Mouse (Mus musculus) central nervous system, embryonic 18 days (tissue): ENCODE results near the gene Cnn2. TPM values are rescaled to one million over a fixed set of nuclear protein-coding genes. Genes with fewer than 3 reads are reported as not detected.

Source experiments
- polyA plus RNA-seq: library from polyadenylated mRNA; depleted of rRNA; stranded (reverse); fragments of >200 nt; gene quantifications from 2 replicates; pipeline ENCODE4 v1.2.3, GENCODE M21; 2012; rRNA removed

Cnn2 gene
- polyA plus RNA-seq, result 18.9 and 19.8 TPM in 2 replicates

DNA sequence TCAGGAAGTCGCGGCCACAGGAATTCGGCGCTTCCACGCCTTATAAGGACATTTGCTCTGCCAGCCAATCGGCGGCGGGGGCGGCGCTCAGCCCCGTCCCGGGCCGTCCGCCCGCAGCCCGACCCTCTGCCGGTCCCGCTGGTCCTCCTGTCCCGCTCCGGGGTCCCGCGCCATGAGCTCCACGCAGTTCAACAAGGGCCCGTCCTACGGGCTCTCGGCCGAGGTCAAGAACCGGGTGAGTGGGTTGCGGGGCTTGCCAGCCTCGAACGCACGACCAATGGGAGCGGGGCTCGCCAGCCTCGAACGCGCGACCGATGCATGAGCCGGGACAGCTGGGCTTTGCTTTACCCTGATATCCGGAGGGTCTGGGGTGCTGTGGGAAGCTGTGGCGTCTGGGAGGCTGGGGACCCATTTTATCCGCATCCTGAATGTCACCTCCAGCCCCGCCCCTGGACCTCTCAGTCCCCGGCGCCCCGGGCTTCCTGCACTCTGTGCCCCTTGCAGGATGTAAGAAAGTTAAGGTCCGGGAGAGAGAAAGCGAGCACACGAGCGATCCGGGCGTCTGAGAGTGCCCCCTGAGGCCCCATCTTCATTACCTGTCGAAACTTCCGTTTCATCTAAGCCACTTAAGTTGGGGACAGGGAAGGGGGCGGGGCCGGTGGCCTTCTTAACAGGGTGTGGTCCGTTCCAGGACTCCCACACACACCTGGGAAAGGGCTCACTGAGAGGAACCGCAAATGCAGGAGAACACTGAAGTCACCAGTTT, at the start of gene Cnn2:
Gene Cnn2, plus strand, starts transcription at position 79 of the 766 bp plus-strand sequence.

DNA sequence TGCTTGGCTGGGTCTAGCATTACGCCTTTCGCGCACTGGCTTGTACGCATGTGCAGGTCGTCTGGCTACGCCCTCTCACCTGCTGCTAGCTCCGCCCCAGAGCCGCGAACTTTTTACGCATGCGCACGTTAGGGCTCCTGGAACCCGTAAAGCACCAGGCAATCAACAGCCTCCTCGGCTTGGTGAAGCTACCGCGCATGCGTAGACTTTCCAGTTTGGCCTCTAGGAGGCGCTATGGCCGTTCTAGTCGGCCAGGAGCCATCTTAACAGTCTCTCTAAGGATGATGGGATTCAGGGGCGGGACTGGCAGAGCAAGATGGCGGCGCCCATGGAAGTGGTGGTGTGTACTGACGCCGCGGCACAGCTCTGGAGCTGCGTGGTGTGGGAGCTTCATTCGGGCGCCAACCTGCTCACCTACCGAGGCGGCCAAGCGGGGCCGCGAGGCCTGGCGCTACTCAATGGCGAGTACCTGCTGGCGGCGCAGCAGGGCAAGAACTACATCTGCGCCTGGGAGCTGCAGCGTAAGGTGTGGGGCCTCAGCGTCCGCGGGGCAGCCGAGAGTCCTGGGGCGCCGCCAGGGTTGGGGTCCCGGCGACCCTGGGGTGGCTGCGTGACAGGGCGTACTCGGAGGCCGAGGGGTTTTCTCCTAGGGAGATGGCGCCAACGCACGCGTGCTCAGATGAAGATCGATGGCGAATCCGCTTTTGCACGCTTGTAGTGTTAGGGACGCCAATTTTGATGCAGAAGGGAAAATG, 28.4 kb upstream of the Cnn2 start, which contains the start of gene Wdr18:
Gene Wdr18, plus strand, starts transcription at position 306 of the 755 bp plus-strand sequence.

DNA sequence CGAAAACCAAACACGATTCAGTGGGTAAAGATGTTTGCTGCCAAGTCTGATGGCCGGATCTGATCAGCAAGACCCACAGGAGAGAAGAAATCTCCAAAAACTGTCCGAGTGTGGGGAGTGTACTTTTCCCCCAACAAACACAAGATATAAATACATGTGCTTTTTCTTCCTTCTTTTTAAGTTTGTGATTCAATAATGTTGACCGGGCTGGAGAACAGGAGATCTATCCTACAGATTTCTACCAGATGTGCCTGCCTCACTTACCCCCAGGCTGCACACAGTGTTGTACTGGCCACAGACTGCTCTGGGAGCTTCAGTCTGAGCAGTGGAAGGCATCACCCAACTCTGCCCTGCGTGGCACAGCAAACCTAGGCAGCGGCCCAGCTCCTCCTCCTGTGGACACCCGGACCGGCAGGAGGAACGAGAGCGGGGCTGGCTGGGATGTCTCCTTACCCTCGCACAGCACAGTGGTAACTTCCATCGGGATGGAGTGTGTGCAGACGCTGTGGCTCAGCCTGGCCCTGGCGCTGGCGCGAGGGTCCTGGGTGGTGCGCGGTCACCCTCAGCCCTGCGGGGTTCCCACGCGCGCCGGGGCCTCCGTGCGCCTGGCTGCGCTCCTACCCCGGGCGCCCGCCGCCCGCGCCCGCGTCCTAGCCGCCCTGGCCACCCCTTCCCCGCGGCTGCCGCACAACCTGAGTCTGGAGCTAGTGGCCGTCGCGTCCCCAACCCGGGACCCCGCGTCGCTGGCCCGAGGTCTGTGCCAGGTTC, 17.8 kb upstream of the Cnn2 start, which contains the start of gene Grin3b:
Gene Grin3b, plus strand, starts transcription at position 301 of the 768 bp plus-strand sequence.

DNA sequence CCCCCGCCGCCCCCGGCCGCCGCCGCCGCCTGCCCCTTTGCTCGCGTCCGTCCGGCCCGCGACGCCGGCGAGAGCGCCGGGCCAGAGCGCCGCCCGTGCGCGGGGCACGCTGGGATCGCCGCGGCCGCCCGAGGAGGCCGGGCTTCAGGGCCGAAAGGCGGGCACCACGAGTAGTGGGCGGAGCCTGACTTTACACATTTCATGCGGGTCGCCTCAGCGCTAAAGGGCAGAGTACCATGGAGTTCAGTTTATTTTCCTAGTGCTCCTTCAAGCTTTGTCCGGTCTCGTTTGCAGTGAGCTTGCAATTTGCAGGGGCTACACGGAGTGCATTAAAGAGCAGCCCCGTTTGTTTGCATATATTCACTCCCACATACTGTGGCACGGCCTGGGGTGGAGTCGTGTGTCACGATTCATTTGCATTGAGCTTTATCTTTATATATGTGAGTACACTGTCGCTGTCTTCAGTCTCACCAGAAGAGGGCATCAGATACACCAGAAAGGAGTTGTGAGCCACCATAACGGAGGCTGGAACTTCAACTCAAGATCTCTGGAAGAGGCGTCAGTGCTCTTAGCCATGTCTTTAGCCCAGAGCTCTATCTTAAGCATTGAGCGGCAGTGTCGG, 4.1 kb upstream of the Cnn2 start, which contains the start of gene Tmem259:
Gene Tmem259, minus strand, starts transcription at position 136 of the 622 bp plus-strand sequence.

DNA sequence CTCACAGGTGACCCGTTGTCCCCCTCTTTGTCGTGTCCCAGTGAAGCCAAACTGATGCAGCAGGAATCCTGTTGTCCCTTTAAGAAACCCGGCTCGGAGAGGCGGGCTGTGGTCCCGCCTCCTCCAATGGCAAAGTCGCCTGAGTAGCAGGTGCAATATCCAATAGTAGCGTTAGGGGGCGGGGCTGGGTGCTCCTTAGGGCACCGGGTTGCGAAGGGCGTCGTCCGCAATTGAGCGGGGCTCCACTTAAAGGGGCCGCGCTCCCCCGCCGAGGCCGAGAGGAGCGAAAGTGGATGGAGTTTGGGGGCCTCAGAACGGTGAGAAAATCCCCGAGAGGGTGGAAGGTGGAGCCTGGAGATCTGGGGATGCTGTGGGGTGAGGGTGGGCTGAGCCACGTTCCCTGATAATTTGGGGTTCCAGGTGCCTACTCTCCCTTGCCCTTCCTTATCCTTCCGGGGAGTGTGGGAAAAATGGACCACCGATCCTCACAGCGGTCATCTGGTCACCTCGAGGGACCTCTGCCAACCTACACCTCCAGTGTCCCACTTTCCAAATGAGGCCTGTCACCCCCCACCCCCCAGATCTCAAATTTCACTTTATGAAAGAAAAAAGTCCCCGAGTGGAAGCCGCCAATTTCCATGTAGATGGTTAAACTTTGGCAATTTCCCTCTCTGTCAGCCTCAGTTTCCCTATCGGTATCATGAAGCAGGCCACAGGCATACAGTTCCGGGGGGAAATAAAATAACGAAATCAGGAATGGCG, 8.1 kb downstream of the Cnn2 start, which contains the start of gene Abca7:
Gene Abca7, plus strand, starts transcription at position 223 of the 762 bp plus-strand sequence.

DNA sequence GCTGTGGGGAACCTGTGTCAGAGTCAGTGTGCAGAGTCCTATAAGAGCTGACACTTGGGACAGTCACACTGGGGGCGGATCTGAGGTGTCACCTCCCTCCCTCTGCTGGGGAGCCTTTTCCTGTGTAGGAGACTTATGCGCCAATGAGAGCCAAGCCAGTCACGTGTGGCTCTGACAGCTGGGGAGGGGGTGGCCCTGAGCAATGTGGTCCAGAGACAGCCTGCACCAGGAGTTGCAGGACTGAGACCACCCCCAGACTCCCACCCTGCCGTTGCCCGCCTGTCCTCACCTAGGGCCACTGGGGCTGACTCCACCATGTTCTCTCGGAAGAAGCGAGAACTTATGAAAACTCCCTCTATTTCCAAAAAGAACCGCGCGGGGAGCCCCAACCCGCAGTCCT, 28.1 kb downstream of the Cnn2 start, which contains the start of gene Arhgap45:
Gene Arhgap45, plus strand, starts transcription at position 143 of the 400 bp plus-strand sequence.

DNA sequence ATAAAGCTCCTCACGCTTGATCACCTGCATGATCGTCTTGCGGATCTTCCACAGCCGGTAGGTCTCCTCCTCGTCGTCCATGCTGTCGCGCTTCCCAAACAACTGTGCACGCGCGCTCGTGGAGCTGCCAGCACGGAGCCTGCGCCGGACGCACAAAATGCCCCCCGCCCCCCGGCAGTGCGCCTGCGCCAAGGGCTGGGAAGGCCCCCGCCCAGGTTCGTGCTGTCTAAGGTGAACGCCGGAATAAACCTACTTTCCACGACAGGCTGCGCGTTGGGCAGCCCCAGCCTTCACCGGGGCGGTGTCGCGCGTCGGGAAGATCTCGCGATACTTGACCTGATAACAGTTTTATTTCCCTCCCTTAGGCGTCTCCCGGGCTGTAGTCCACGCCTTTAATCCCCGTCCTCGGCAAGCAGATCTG, 51.2 kb downstream of the Cnn2 start, which contains the start of gene Polr2e:
Gene Polr2e, minus strand, starts transcription at position 237 of the 421 bp plus-strand sequence.

Other genes with a start within 250 kb of the Cnn2 start
- gene Polrmt, start 242.0 kb upstream of the Cnn2 start, polyA plus RNA-seq, result 53.8 and 57.3 TPM in 2 replicates
- 1.0 and 1.1 TPM in 2 replicates for gene Fgf22, start 233.5 kb upstream of the Cnn2 start, polyA plus RNA-seq
- 118 and 136 TPM in 2 replicates for gene Rnf126, start 221.6 kb upstream of the Cnn2 start, polyA plus RNA-seq
- gene Fstl3, start 211.3 kb upstream of the Cnn2 start, polyA plus RNA-seq, result 3.5 and 4.5 TPM in 2 replicates
- gene Prss57, start 197.6 kb upstream of the Cnn2 start, polyA plus RNA-seq, result 0.26 and 0.39 TPM in 2 replicates
- gene Palm, start 195.0 kb upstream of the Cnn2 start, polyA plus RNA-seq, result 177 and 219 TPM in 2 replicates
- gene Misp, start 167.6 kb upstream of the Cnn2 start, polyA plus RNA-seq, result 0.54 and 0.57 TPM in 2 replicates
- 82.1 and 86.6 TPM in 2 replicates for gene Ptbp1, start 134.2 kb upstream of the Cnn2 start, polyA plus RNA-seq
- 15.8 and 16.7 TPM in 2 replicates for gene Prtn3, start 114.1 kb upstream of the Cnn2 start, polyA plus RNA-seq
- 680 and 811 TPM in 2 replicates for gene Plppr3, start 114.0 kb upstream of the Cnn2 start, polyA plus RNA-seq
- not detected in 2 replicates for gene Elane, start 102.3 kb upstream of the Cnn2 start, polyA plus RNA-seq
- 0.34 and 0.37 TPM in 2 replicates for gene Cfd, start 97.7 kb upstream of the Cnn2 start, polyA plus RNA-seq
- 53.6 and 60.9 TPM in 2 replicates for gene Med16, start 79.7 kb upstream of the Cnn2 start, polyA plus RNA-seq
- gene Gm26602, start 77.7 kb upstream of the Cnn2 start, polyA plus RNA-seq, result not detected in 2 replicates
- gene Kiss1r, start 71.6 kb upstream of the Cnn2 start, polyA plus RNA-seq, result 6.1 and 6.5 TPM in 2 replicates
- gene R3hdm4, start 67.4 kb upstream of the Cnn2 start, polyA plus RNA-seq, result 172 and 208 TPM in 2 replicates
- gene Arid3a, start 61.5 kb upstream of the Cnn2 start, polyA plus RNA-seq, result 4.2 TPM in 2 replicates
- gene Wdr18, start 28.4 kb upstream of the Cnn2 start, polyA plus RNA-seq, result 67.9 and 76.6 TPM in 2 replicates
- 0.40 and 0.45 TPM in 2 replicates for gene Grin3b, start 17.9 kb upstream of the Cnn2 start, polyA plus RNA-seq
- 200 and 218 TPM in 2 replicates for gene Tmem259, start 4.3 kb upstream of the Cnn2 start, polyA plus RNA-seq
- gene Abca7, start 7.9 kb downstream of the Cnn2 start, polyA plus RNA-seq, result 7.1 and 7.5 TPM in 2 replicates
- gene Arhgap45, start 28.1 kb downstream of the Cnn2 start, polyA plus RNA-seq, result 2.2 and 2.4 TPM in 2 replicates
- gene Polr2e, start 51.2 kb downstream of the Cnn2 start, polyA plus RNA-seq, result 242 and 245 TPM in 2 replicates
- gene Gpx4, start 58.6 kb downstream of the Cnn2 start, polyA plus RNA-seq, result 421 and 492 TPM in 2 replicates
- gene Sbno2, start 117.0 kb downstream of the Cnn2 start, polyA plus RNA-seq, result 23.6 and 27.5 TPM in 2 replicates
- 83.3 and 90.0 TPM in 2 replicates for gene Stk11, start 127.2 kb downstream of the Cnn2 start, polyA plus RNA-seq
- 451 and 454 TPM in 2 replicates for gene Atp5d, start 150.0 kb downstream of the Cnn2 start, polyA plus RNA-seq
- 161 and 178 TPM in 2 replicates for gene Cbarp, start 152.3 kb downstream of the Cnn2 start, polyA plus RNA-seq
- gene Midn, start 159.7 kb downstream of the Cnn2 start, polyA plus RNA-seq, result 71.4 and 90.3 TPM in 2 replicates
- gene Cirbp, start 177.4 kb downstream of the Cnn2 start, polyA plus RNA-seq, result 393 and 405 TPM in 2 replicates
- gene 1600002K03Rik, start 184.4 kb downstream of the Cnn2 start, polyA plus RNA-seq, result 14.0 and 17.9 TPM in 2 replicates
- gene Efna2, start 190.9 kb downstream of the Cnn2 start, polyA plus RNA-seq, result 39.2 and 42.5 TPM in 2 replicates
- 51.1 and 52.1 TPM in 2 replicates for gene Mum1, start 237.8 kb downstream of the Cnn2 start, polyA plus RNA-seq